Mouse (Mus musculus) subcutaneous adipose tissue, adult 2 months (tissue): ENCODE measurements around the gene Foxc2. TPM values are rescaled to one million over a fixed set of nuclear protein-coding genes. Genes with fewer than 3 reads are reported as not detected.

ENCODE experiments used
- polyA plus RNA-seq: library from polyadenylated mRNA; depleted of rRNA; stranded (reverse); fragments of >200 nt; gene quantifications from 2 replicates; pipeline ENCODE4 v1.2.3, GENCODE M21; 2012; ENCODE audit warnings: low replicate concordance; rRNA removed

Gene Foxc2
- 1.7 and 2.3 TPM in 2 replicates for polyA plus RNA-seq

DNA sequence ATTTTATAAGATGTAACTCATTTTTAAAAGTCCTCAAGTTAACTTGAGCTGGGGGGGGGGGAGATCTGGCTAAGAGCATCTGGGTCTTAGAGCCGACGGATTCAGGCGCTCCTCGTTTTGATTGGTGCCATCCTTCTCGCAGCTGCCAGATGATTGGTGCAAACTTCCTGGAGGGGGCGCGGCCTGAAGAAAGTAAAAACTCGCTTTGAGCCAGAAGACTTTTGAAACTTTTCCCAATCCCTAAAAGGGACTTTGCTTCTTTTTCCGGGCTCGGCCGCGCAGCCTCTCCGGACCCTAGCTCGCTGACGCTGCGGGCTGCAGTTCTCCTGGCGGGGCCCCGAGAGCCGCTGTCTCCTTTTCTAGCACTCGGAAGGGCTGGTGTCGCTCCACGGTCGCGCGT lies at the start of gene Foxc2:
TSS of gene Foxc2 (plus strand) at position 224 of the 400 bp plus-strand sequence.

DNA sequence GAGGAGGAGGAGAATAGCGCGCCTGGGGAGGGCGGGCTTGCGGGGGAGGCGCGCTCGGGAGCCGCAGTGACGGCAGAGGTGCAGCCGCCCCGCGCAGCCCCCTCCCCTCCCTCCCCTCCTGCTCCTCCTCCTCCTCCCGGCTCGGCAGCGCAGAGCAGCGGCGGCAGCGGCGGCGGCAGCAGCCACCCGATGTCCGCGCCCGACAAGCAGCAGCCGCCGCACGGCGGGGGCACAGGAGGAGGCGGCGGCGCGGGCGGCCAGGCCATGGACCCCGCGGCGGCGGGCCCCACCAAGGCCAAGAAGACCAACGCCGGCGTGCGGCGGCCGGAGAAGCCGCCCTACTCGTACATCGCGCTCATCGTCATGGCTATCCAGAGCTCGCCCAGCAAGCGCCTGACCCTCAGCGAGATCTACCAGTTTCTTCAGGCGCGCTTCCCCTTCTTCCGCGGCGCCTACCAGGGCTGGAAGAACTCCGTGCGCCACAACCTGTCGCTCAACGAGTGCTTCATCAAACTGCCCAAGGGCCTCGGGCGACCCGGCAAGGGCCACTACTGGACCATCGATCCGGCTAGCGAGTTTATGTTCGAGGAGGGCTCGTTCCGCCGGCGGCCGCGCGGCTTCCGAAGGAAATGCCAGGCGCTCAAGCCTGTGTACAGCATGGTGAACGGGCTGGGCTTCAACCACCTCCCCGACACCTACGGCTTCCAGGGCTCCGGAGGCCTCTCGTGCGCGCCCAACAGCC lies 31.6 kb upstream of the Foxc2 start, which contains the start of gene Foxf1:
TSS of gene Foxf1 (plus strand) at position 177 of the 742 bp plus-strand sequence.

DNA sequence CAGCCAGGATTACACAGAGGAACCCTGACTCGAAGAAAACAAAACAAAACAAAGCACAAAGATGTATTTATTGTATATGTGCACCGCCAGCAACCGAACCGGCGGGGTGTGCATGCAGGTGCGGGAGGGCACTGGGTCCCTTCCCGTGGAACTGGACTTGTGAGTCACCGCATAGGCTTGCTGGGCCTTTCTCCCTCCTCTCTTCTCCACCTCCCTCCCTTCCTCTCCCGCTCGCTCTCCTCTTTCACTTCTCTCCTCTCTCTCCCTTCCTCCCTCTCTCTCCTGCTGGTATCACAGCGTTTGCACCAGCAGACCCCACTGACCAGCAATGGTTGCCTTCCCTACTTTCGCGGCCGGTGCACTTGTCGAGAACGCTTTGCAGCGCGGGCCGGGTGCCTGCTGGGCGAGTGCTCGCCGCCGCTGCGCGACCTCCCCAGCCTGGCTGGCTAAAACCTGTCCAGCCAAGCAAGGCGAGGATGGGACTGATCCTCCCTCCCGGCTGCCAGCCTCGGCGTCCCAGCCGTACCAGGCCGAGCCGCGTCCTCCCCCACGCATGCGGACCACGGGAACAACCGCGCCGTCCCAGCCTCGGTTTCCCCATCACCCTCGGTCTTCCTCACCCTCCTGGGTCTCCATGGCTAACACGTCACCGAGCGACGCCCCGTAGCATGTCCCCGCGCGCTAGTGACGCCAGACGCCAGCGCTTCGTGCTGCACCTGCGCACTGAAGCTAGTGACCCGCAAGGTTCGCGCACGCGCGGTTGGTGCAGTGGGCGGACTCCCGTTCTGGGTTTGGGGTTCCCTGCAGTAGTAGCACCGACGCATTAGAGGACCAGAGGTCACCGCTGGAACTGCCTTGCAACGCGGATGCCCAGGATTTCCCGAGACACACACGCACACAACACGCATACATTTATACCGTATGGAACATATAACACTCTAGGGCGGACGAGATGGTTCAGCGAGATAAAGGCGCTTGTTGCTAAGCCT lies 8.0 kb upstream of the Foxc2 start, which contains the start of gene Mthfsd:
TSS of gene Mthfsd (minus strand) at position 725 of the 989 bp plus-strand sequence.

DNA sequence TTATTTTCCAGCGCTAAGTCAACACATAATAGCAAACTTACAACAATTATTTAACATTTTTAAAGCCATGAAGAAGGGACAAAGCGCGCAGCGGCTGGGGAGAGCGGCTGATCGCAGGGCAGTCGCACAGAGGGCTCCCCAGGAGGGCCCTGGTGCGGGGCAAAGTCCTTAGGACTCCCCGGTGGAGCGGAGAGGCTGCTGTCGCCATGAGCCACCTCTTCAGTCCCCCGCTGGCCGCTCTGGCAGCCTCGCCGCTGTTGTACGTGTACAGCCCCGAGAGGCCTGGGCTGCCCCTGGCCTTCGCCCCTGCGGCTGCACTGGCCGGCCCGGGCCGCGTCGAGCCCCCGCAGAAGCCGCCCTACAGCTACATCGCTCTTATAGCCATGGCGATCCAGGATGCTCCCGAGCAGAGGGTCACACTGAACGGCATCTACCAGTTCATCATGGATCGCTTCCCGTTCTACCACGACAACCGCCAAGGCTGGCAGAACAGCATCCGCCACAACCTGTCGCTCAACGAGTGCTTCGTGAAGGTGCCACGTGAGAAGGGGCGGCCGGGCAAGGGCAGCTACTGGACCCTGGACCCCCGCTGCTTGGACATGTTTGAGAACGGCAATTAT lies 11.9 kb downstream of the Foxc2 start, which contains the start of gene Foxl1:
TSS of gene Foxl1 (plus strand) at position 185 of the 620 bp plus-strand sequence.

Other genes with a start within 250 kb of the Foxc2 start
- gene Foxf1, start 31.8 kb upstream of the Foxc2 start, polyA plus RNA-seq: 2.8 and 5.6 TPM in 2 replicates
- gene Mthfsd, start 7.8 kb upstream of the Foxc2 start, polyA plus RNA-seq: 88.7 and 88.8 TPM in 2 replicates
- 0.11 and 0.23 TPM in 2 replicates for gene Foxl1, start 11.8 kb downstream of the Foxc2 start, polyA plus RNA-seq